Mouse (Mus musculus): ENCODE measurements at regions not wholly inside any gene's neighbourhood (a gene's known extent, or its start where the extent isn't known, plus 50 kb on each side); places are given as distances from the start of the nearest gene placed in this dataset.

- no peak for DNase-seq
Measured at GRCm38 (mm10) chr13:28794547-28794946, 159.0 kb downstream of the Sox4 start.

GRCm38 (mm10) chr13:28793166-28793935 is 160.2 kb downstream of the Sox4 start:
- no peak for DNase-seq

GRCm38 (mm10) chr13:28792461-28793165 is 160.9 kb downstream of the Sox4 start:
- no peak for DNase-seq

GRCm38 (mm10) chr13:28790381-28790780 is 163.1 kb downstream of the Sox4 start:
- DNase-seq: no peak

GRCm38 (mm10) chr13:28787331-28787643 is 166.2 kb downstream of the Sox4 start:
- no peak for DNase-seq

GRCm38 (mm10) chr13:28786629-28787330 is 166.7 kb downstream of the Sox4 start:
- no peak for DNase-seq

GRCm38 (mm10) chr13:28782497-28783246 is 170.8 kb downstream of the Sox4 start:
- DNase-seq: no peak

GRCm38 (mm10) chr13:28782081-28782480 is 171.4 kb downstream of the Sox4 start:
- no peak for DNase-seq

- DNase-seq: no peak
Measured at GRCm38 (mm10) chr13:28781660-28782059, 171.9 kb downstream of the Sox4 start.

GRCm38 (mm10) chr13:28780462-28780861 is 173.1 kb downstream of the Sox4 start:
- DNase-seq: no peak

GRCm38 (mm10) chr13:28775142-28775815 is 178.2 kb downstream of the Sox4 start:
- no peak for DNase-seq

- DNase-seq: no peak
Measured at GRCm38 (mm10) chr13:28774649-28775048, 178.9 kb downstream of the Sox4 start.

GRCm38 (mm10) chr13:28773466-28773865 is 180.0 kb downstream of the Sox4 start:
- no peak for DNase-seq

- peak; percentile 36 for DNase-seq
Measured at GRCm38 (mm10) chr13:28770531-28770930, 183.0 kb downstream of the Sox4 start.

GRCm38 (mm10) chr13:28770018-28770417 is 183.5 kb downstream of the Sox4 start:
- no peak for DNase-seq

GRCm38 (mm10) chr13:28768717-28769426 is 184.6 kb downstream of the Sox4 start:
- DNase-seq: no peak

- DNase-seq: no peak
Measured at GRCm38 (mm10) chr13:28762555-28762954, 191.0 kb downstream of the Sox4 start.

GRCm38 (mm10) chr13:28759026-28759425 is 194.5 kb downstream of the Sox4 start:
- DNase-seq: peak; percentile 41

GRCm38 (mm10) chr13:28757846-28758522 is 195.5 kb downstream of the Sox4 start:
- DNase-seq: peak; percentile 88

GRCm38 (mm10) chr13:28756915-28757765 is 196.4 kb downstream of the Sox4 start:
- peak; percentile 28 for DNase-seq

Data from gastrocnemius, postnatal 25 days (tissue).